Mouse (Mus musculus) testis, adult 2 months (tissue): Measurements from ENCODE around the gene Atp5g3. TPM values are rescaled to one million over a fixed set of nuclear protein-coding genes. Genes with fewer than 3 reads are reported as not detected.

ENCODE experiments used
- H3K27ac ChIP-seq: fragments of 200-500 bp; 2 replicates; pipeline ENCODE4 v1.5.1; 2012; ENCODE audit warnings: low read depth, low read length; ENCODE audit not compliant: control insufficient read depth, insufficient read depth
- H3K27me3 ChIP-seq: fragments of 200-500 bp; 2 replicates; pipeline ENCODE4 v1.6.1; 2012; ENCODE audit warnings: mild to moderate bottlenecking, low read length, moderate library complexity; ENCODE audit not compliant: control insufficient read depth, insufficient read depth
- H3K36me3 ChIP-seq: fragments of 200-500 bp; 2 replicates; pipeline ENCODE4 v1.6.1; 2012; ENCODE audit warnings: mild to moderate bottlenecking, low read length; ENCODE audit not compliant: control insufficient read depth, insufficient read depth
- H3K4me1 ChIP-seq: fragments of 200-500 bp; 2 replicates; pipeline ENCODE4 v1.6.1; 2012; ENCODE audit warnings: low read length; ENCODE audit not compliant: control insufficient read depth, insufficient read depth
- H3K4me3 ChIP-seq: fragments of 200-500 bp; 2 replicates; pipeline ENCODE4 v1.5.1; 2012; ENCODE audit warnings: low read depth, mild to moderate bottlenecking, low read length, moderate library complexity, mixed read lengths; ENCODE audit not compliant: control insufficient read depth
- CTCF ChIP-seq: fragments of 200-500 bp; IDR thresholded peaks from 2 replicates; pipeline ENCODE4 v1.5.1; 2012; ENCODE audit warnings: low read depth, mild to moderate bottlenecking, inconsistent platforms, low read length, moderate library complexity; ENCODE audit not compliant: control insufficient read depth, insufficient read depth, insufficient replicate concordance
- POLR2A ChIP-seq: fragments of 200-500 bp; IDR thresholded peaks from 2 replicates; pipeline ENCODE4 v1.6.1; 2012; ENCODE audit warnings: low read depth, mild to moderate bottlenecking, inconsistent platforms, low read length, moderate library complexity; ENCODE audit not compliant: control insufficient read depth
- polyA plus RNA-seq: library from polyadenylated mRNA; depleted of rRNA; stranded (reverse); fragments of >200 nt; gene quantifications from 2 replicates; pipeline ENCODE4 v1.2.3, GENCODE M21; 2012; rRNA removed

Gene Atp5g3
- 126 and 130 TPM in 2 replicates for polyA plus RNA-seq

DNA sequence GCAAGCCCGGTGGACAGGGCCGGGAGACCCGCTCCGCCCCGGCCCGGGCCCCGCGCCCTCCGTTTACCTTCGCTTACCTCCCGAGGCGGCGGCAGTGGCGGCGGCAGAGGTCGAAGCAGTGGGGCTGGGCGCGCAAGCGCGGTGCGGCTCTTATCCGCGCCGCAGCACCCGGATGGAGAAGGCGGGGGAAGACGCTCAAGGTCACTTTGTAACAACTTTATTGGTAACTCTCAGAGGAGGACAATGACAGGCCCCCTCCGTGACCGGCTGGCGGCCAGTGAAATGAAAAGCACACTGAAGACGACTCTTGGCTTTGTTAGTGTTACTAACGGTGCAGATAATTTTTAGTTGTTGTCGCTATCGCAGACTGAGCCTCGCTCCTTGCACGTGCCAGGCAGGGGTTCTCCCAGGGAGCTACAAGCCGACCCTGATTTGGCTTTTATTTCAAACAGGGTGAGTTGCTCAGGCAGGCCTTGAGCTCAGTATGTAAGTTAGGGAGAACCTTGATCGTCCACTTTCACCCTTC lies at the start of gene Atp5g3:
Gene Atp5g3 (minus strand): TSS at position 152 of the 526 bp plus-strand sequence.
- H3K4me1 ChIP-seq: peaks cover 9% of the 10 kb centered on the region
- H3K4me3 ChIP-seq: peak within 1 kb of the TSS; percentile 96
- no peaks in the 10 kb centered on the region; the same call in 1 of the 2 replicates for H3K36me3 ChIP-seq
- H3K27me3 ChIP-seq: no peaks in the 10 kb centered on the region
- H3K27ac ChIP-seq: peak within 1 kb of the TSS; percentile 91
- TF ChIP-seq CTCF (0 out of 2 replicates have a peak, but pooled peaks have one; percentile 6), POLR2A (peak; percentile 84)

DNA sequence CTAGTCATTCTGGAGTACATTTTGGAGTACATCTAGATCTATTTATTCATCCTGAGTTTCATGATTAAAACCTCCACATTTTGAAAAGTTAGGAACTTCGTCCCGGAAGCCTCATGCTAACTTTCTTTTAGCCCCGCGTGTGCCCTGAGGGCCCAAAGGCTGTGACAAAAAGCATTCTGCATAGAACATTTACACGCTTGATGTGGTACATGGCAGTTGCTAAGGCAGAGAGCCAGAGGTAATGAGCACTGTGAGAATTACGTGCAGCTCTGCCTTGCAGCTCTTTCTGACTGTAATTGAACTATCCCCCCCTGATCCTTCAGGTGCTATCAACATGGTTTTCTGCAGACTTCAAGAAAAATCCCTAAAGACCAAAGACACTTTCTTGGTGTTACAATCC lies 47.2 kb upstream of the Atp5g3 start:
- Histone ChIP-seq H3K27me3 (no peaks in the 10 kb centered on the region), H3K4me1 (no peaks in the 10 kb centered on the region), H3K4me3 (no peak overlapping the region), H3K27ac (no peak overlapping the region), H3K36me3 (no peaks in the 10 kb centered on the region)
- no peak for TF ChIP-seq POLR2A

DNA sequence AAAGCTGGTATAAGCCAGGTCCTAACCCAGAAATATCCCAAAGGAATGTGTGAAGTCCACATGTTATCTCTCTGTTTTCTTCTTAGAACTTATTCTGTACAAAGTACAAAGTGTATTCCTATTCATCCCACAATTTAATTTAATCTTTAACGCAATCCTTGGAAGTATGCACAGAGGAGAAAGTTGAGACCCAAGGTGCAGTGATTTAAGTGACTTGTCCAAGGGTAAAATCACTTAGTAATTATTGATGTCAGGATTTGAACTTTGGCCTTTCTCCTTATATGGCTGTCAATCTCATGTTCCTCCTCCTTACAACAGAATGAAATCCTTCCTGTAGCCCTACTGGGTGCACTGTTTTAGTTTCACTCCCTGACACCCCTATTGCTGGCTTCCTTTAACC lies 42.5 kb upstream of the Atp5g3 start:
- no peak overlapping the region for H3K4me3 ChIP-seq
- H3K4me1 ChIP-seq: no peaks in the 10 kb centered on the region
- no peaks in the 10 kb centered on the region for H3K27me3 ChIP-seq
- H3K36me3 ChIP-seq: no peaks in the 10 kb centered on the region
- no peak for TF ChIP-seq CTCF
- TF ChIP-seq POLR2A: no peak
- no peak overlapping the region for H3K27ac ChIP-seq

DNA sequence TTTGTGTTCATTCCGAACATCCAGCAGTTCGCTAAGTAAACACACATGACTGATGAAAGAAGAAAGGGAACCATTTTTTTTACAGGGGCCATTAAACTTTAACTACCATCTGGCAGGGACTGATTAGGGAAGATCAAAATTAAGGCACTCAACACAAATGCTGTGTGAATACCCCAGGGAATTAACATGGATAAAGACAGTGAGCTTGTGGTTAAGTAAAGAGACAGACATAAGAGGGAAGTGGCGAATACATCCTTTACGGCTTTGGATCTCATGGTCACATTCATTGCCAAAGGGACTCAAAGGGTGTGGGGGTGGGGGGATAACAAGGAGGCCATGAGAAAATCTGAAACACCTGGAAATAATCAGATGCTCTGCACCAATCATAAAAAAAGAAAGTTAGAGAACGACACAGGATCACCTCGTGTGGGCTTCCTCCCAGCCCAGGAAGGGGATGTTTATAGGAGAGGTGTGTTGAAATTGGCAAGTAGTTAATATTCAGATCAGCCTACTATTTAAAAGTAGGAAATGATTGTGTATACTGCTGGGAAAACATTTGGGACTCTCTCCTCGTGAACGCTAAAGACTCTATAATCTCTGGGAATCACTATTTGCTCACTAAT lies 41.6 kb upstream of the Atp5g3 start:
- no peaks in the 10 kb centered on the region for H3K27me3 ChIP-seq
- H3K36me3 ChIP-seq: no peaks in the 10 kb centered on the region
- no peaks in the 10 kb centered on the region for H3K4me1 ChIP-seq
- H3K27ac ChIP-seq: no peak overlapping the region
- TF ChIP-seq CTCF (no peak), POLR2A (no peak)
- no peak overlapping the region for H3K4me3 ChIP-seq

DNA sequence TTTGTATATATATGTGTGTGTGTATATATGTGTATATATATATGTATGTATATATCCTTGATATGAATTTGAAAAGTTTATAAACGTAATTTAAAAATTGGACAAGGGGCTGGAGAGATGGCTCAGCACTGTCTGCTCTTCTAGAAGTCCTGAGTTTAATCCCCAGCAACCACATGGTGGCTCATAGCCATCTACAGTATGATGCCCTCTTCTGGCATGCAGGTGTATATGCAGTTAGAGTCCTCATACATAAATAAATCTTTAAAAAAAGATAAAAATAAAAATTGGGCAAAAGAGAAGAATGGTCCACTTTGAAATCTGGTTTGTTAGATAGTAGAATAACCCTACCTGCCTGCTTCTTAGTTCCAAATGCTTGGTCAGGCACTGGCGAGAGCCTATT lies 36.2 kb upstream of the Atp5g3 start:
- Histone ChIP-seq H3K4me3 (no peak overlapping the region), H3K4me1 (peaks cover 10% of the 10 kb centered on the region), H3K27me3 (no peaks in the 10 kb centered on the region), H3K27ac (no peak overlapping the region), H3K36me3 (no peaks in the 10 kb centered on the region)
- TF ChIP-seq CTCF (no peak), POLR2A (no peak)

DNA sequence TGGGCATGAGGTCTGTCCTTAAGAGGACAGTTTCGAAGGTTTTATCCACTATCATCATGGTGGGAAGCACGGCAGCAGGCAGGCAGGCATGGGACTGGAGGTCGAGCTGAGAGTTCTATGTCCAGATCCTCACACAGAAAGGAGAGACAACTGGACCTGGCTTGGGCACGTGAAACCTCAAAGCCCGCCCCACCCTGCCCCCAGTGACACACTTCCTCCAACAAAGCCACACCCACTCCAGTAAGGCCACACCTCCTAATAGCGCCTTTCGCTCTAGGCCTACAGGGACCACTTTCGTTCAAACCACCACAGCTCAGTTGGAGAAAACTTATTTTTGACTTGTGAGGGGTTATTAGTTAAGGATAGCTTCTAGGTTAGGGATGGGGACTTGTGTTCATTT lies 32.6 kb upstream of the Atp5g3 start:
- Histone ChIP-seq H3K27ac (no peak overlapping the region), H3K27me3 (no peaks in the 10 kb centered on the region), H3K4me3 (peak overlapping the region; percentile 17), H3K4me1 (peaks cover 10% of the 10 kb centered on the region), H3K36me3 (no peaks in the 10 kb centered on the region)
- no peak for TF ChIP-seq CTCF
- no peak for TF ChIP-seq POLR2A

DNA sequence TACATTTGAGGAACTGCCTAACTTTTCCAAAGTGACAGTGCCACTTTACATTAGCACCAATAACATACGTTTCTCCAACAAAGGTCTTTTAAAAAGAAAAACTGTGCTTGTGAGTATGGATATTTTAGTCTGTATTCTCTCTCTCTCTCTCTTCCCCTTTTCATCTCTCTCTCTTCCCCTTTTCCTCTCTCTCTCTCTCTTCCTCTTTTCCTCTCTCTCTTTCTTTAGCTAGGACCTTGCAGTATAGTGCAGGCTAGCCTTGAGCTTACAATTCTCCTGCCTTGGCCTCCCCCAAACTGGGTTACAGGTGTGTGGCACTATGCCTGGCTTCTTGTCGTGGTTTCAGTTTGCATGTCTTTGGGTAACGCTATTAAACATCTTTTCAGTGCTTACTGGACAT lies 31.7 kb upstream of the Atp5g3 start:
- no peak for TF ChIP-seq POLR2A
- peaks cover 10% of the 10 kb centered on the region for H3K4me1 ChIP-seq
- H3K27me3 ChIP-seq: no peaks in the 10 kb centered on the region
- H3K27ac ChIP-seq: no peak overlapping the region
- H3K36me3 ChIP-seq: no peaks in the 10 kb centered on the region
- no peak overlapping the region for H3K4me3 ChIP-seq

DNA sequence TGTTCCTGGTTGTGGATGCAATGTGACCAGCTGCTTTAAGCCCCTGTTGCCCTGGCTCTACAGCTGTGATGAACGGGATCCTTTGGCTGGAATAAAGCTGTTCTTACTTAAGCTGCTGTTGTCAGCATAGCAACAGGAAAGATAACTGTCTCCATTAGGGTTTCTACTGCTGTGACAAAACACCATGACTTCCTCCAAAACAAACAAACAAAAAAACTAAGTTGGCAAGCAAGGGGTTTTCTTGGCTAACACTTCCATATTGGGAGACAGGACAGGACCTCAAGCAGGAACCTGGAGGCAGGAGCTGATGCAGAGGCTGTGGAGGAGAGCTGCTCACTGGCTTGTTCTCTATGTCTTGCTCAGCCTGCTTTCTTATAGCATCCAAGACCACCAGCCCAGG lies 30.2 kb upstream of the Atp5g3 start:
- Histone ChIP-seq H3K4me3 (no peak overlapping the region), H3K27me3 (no peaks in the 10 kb centered on the region)

More for the DNA sequence above, 30.2 kb upstream of the Atp5g3 start:
- TF ChIP-seq POLR2A: no peak
- H3K4me1 ChIP-seq: peaks cover 10% of the 10 kb centered on the region
- no peaks in the 10 kb centered on the region for H3K36me3 ChIP-seq
- no peak overlapping the region for H3K27ac ChIP-seq
